Mouse (Mus musculus): ENCODE measurements around the gene Hsd11b1.
"Not testable (repeated sequence)": the region's sequence is repeated elsewhere in the genome, so short reads cannot be mapped to it uniquely, and the experiment has no call there.

Gene Hsd11b1

DNA sequence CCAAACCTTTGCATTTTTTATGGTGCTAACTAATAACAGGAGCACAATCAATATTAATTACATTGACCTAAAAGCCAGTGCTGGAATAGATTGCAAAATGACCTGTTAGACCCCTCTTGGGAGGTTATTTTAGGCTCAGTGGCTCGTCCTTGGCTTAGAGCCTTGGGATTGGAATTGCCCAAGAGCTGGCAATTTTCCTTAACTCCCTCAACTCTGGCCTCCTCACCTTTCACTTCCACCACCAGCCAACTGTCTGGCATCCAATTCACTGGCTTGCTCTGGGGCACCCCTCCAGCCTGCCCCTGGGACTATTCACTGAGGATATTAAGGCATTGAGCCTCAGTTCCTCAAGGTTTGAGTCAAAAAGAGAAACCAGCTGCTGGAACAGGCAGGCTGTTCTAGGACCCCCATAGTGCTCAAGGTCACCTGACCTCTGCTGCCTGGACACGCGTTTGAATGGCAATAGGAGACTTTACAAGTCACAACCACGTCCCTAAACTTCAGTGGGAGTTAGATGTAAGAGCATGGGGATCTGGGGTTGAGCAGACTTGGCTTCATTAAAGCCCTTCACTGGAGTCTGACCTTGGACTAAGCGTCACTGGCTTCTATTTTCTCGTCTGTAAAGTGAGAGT lies 14.7 kb upstream of the Hsd11b1 start:
- DNase-seq: peak; percentile 47

DNA sequence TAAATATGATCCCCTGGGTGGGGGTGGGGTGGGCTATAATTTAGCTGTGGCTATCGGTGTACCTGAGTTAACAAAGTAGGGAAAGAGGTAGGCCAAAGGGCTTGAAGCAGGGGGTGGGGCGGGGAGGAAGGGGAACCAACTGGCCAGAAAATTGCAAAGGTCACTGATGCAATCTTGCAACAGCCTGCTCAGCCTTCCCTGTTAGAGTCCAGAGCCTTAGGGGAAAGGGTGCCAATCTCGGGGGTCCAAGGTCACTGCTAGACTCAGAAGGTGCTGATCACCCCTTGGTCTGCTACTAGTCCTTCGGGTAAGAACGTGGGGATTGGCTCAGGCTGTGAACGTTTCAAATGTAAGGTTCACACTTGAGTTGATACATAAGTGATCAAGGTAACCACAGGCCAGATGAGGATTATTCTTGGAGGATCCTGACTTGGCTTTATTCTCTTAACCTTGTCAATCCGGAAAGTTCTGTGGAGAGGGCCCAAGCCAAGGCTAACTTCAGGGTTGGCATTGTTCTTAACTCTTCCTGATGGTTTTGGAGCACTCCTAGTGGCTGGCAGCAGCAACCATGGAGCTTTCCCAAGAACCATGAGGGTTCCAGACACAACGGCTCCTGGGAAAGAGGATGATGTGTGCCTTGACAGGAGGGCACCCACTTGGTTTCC lies 10.7 kb upstream of the Hsd11b1 start:
- peak; percentile 69 for DNase-seq

DNA sequence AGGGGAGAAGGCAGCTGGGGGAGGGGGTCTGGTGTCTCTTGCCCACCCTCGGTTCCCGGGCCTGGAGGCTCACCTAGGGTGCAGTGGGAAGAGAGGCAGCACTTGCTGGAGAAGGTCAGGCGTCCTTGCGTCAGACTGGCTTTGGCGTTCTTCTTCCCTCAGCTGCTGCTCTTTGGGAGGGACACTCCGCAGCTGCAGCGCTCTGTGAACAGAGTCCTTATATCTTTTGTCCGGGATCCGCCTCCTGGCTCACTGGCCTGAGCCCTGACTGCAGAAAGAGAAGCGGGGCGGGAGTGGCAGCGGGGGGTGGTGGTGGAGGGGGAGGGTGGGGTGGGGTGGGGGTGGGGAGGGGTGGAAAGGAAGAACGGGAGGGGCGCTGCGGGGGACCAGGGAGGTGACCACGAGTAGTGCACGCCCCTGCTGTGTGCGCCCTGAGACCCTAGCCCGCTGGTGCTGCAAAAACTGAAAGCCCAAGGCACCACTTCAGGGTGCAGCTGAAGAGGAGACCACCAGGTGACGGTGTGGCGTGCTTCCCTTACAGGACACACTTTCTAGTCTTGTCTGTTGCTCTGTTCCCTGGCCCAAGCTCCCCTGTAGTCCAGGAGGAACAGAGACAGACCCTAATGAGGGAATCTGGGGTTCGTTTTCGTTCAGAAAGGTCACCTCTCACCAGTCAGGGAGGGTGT lies 9.2 kb upstream of the Hsd11b1 start, which contains the start of gene G0s2:
Gene G0s2 (minus strand): TSS at position 302 of the 686 bp plus-strand sequence.
- peak; percentile 79 for DNase-seq

DNA sequence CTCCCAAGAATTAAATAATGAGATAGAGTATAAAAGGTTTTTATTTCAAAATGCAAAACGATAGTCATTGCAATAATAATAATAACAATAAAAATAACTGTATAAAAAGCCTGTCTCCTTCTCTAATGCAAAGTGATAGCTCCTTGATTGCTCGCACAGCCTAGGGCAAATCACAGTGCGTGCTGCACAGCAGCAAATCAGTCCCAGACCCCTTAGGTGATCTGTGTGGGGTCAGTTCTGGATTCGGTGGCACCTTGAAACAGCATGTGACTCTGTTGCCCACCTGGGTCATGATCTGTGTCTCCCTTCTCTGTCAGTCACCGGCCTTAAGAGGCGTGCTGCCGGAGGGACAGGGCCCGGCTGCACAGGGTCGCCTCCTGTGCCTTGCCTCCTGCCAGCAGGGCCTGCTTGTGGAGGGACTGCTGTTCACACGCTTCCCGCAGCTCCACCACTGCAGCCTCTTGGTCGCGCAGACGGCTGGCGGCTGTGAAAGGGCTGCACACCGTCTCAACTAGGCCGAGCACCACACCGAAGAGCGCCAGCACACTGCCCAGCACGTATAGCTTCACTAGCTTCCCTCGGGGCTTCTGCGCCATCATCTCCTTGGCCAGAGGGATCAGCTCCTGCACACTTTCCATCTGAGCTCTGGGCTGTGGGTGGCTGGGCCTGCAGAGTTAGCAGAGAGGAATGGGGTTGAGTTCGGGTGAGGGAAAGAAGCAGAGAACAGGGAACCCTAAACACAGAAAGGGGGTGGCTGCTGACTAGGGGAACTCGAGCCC lies 8.5 kb upstream of the Hsd11b1 start:
- peak; percentile 29 for DNase-seq

DNA sequence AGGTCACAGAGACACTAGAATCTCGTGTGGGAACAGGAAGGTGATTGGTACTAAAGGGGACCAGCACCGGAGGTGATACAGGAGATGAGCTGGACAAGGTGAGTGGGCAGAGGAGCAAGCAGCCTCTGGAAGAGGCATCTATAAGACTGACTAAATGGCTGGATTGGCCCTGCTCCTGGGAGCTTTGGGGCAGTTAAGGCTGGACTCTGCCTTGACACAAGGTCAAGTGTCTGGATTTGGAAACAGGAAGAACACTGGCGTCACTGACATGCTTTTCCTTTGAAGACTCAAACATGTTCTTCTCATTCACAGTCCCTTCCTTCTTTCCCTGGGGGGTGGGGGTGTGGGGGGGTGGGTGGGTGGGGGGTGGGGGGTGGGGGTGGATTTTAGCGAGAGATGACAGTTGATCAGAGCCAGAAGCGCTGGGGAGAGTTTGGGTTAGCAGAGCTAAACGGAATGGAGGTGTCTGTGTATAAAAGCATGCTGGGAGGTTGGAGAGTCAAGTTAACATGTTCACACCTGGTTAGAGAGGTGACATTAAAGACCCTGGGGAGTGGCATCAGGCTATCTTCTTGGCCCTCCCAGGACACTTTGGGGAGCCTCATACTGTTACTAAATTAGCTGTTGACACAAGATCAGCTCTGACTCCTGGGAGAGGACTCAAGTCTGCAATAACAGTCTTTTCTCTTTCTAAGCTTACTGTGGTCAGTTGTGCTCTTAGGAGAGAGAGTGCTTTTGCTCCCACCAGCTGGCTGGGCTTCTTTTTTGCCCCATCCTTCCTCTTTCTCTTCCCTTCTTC lies 7.3 kb upstream of the Hsd11b1 start:
- no peak for DNase-seq

DNA sequence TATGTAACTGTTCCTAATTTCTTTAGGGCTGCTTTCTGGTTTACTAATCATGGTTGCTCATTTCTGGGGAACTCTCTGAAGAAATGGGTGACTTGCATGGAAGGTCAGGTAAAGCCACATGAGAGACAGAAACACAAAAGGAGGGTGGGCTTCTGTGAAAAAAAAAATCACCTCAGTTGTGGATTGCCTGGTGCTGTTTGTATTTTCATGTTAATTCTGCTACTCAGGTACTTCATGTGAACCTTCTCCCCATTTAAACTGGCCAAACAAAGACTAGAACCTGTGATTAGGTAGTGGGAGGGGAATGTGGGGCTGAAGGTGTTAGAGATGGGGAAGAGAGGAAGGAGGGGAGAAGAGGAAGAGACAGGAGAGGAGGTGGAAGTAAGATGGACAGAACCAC lies 1.9 kb upstream of the Hsd11b1 start:
- no peak for DNase-seq

DNA sequence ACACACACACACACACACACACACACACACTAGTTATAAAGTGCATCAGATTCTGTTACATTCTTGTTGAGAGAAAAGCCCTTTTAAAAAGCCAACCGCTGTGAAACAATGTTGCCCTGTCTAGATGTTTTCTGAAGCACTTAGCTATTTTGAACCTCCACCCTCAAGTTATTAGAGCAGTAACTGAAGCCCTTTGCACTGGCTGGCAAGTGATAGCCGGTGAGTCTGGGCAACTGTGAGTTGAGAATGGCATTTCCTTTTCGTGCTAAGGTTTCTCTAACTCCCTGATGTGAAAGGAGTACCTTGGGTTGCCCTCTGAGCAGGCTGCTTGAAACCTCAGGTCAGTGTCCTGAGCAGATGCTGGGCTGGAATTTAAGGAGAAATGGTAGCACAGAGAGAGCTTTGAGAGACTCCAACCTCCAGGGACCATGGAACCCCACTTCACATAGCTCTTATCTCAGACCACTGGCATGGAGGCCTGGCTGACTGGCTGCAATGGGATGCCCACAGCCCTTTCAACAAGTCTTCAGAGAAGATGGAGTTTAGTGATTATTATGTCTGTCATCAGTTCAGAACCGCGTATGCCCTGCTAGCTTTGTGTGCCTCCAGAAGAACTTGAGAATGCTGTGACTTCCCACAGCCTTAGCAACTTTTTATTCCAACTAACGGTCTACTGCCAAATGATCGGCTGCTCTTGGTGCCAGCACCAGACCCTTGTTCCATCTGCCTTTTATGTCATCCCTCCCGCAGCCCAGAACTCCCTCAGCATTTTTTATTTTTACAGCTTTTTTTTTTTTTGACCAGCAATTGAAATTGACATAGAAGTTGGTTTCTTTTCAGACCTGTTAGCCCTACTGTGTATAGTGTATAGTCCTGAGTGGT lies 608 bp downstream of the Hsd11b1 start:
- no peak for DNase-seq

DNA sequence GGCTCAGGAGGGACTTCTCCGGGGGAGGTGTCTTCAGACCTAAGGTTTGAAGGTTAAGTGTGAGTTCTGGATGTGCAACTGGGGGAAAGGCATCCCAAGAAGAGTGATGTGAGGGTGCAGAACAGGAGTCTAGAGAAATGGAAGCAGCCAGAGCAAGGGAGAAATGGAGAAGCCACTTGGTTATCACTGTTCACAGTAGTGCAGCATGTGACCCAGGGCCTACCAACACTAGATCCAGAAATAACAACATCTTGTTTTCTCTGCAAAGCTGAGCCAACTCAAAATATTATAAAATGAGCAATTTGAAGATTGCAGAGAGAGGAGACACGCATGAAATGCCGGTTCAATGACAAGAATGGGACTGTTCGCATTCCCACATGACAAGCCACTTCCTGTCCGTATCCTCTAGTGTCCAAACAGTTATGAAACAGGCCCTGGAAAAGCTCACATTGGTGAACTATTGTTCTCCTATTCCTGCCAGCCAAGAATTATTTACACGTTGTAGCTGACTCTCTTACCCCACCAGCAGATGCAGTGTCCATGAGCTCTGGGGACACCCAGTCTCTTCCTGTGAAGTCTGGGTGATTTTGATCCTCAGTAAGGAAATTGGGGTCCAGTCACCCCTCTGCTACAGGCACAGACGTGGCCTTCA lies 1.9 kb downstream of the Hsd11b1 start:
- peak; percentile 64 for DNase-seq

DNA sequence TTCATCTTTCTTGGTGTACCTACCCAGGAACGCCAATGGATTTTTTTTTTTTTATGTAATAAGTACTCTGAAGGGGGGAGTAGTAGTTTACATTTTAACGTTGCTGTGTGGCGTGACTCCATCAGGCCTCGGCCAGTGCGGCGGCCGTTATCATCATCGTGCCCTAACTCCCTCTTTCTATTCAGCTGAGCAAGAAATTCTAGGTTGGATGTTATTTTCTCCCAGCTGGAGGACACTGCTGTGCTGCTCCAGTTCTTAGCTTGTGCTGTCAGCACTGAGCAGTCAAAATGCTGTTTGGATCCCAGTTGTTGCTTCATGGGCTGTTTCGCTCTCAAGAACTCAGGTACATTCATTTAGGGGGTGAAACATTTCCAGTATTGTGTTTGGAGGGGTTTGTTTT lies 4.3 kb downstream of the Hsd11b1 start:
- DNase-seq: no peak

DNA sequence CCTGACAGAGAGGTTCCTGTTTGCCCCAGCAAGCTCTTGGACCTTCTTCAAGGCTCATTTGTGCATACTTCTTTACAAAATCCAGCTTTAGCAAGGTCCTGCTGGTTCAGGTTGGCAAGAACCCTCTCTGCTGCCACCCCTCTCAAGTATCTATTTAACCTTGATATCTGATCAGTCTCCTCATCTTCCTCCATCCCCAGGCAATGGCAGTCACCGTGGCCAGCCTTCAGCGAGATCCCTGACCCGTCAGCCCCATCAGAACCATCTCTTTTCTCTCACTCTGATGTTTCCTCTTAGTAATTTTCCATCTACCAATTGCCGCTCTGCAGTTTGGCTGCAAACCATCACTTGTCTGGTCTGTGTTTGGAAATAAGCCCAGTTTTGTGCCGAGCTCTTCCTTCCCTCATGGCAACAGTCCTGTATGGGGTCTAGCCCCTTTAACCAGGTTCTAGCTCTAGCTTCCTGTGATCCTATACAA lies 7.2 kb downstream of the Hsd11b1 start:
- no peak for DNase-seq

DNA sequence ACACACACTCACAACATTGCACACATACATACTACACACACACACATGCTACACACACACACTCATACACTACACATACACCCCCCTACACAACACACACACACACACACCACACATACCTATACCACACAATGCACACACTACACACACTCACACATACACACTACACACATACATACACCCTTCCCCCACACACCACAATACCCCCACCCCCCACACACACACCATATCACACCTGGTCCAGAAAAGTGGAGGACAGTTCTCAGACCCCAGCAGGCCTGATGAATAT lies 7.6 kb downstream of the Hsd11b1 start:
- no peak for DNase-seq

DNA sequence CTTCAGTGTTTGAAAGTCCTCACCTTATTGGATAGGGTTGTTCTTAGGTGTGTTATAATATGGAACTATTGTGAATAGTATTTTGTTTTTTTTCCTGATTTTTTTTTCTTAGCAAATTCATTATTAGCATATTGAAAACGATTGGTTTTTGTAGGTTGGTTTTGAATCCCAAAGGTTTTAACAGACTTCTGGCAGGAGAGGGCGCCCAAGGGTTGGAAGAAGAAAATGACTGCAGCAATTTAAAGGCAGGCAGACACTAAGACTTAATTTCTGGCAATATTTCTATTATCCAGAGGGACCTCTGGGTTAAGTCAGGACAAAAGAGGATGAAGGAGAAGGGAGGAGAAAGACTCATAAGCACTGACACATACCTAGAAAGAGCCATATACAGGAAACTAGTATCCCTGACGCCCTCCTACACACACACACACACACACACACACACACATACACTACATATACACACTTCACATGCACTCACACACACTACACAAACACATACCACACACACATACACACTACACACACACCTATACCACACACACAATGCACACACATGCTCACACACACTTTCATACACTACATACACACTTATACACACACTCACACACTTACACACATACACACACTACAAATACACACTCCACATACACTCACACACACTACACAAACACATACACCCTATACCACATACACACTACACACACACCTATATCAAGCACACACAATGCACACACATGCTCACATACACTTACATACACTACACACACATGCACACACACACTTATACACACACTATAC lies 8.2 kb downstream of the Hsd11b1 start:
- peak; percentile 53 for DNase-seq

DNA sequence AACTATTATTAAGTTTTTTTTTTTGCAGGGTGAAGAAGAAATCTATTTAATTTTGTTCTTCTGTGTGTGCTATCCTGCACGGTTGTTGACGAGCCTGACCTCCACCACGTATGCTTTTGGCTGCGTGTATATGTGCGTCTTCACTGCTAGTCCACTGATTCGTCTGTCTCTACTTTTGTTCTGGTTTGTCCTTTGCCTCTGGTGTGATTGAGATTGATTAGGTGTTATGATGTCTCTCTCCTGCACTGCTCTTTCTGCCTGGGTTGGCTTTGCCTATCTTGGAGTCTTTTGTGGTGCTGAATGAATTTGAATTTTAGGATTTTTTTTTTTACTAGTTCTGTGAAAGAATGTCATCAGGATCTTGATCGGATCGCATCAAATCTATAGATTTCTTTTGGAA lies 8.8 kb downstream of the Hsd11b1 start:
- no peak for DNase-seq

DNA sequence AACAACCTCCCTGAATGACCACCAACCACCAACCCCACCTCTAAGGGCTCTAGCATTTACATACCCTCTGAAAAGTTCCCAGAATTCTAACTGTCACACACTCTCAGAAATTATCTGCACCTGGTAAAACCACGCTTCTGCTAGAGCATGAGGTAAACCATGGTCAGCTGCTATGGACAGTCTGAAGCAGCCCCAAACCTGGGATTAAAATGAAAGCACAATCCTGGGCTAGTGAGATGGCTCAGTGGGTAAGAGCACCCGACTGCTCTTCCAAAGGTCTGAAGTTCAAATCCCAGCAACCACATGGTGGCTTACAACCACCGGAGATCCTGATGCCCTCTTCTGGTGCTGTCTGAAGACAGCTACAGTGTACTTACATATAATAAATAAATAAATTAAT lies 10.0 kb downstream of the Hsd11b1 start:
- DNase-seq: not testable (repeated sequence)

DNA sequence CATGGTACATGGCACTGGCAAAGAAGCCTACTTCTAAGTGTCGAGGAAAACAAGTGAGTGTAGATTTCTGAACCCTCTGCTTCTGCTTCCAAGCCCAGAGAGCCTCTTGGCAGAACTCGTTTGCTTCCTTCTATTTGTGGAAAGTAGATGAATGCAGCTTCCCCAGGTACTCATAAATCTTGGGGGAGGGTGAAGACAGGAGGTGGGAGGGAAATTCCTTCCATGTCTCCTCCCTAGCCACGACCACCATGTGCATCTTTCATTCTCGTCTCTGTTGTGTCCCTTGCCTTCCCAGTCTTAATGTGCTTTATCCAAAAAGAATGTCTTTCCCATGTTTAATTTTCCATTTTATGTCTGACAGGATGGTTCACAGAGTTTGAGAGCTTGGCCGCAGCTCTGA lies 11.3 kb downstream of the Hsd11b1 start:
- DNase-seq: no peak

DNA sequence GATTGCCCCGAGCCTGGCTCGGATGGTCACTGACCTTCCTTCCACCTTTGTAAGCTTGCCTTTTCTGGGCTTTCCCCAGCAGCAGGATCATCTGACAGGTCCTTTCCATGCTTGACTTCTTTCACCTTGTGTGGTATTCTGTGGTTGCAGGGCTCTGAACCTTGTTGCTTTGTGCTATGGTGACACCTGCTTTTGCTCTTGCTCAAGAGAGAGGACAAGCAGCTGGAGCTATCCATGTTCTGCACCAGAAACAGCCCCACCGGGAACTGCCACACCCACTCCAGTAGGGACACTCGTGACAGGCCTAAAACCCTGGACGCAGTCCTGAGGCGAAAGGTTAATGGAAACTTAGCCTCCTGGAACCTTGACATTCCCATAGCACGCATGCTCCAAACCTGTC lies 12.5 kb downstream of the Hsd11b1 start:
- DNase-seq: peak; percentile 70

DNA sequence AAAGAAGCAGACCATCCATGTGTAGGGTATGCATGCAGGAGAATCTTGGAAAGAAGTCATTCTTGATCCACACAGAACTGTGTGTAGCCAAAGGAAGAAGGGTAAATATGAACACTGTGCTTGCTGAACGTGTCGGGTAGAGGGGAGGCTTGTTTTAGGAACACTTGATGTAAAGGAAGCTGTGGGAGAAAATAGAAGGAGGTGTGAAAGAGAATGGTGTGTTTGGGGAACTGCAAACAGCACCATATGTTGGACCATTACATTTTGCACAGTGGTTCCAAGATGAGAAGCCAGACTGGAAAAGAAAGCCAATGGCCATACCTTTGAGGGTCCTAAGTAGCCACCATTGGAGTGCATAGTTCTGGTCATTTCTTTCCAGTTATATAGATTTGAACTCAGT lies 13.8 kb downstream of the Hsd11b1 start:
- no peak for DNase-seq

DNA sequence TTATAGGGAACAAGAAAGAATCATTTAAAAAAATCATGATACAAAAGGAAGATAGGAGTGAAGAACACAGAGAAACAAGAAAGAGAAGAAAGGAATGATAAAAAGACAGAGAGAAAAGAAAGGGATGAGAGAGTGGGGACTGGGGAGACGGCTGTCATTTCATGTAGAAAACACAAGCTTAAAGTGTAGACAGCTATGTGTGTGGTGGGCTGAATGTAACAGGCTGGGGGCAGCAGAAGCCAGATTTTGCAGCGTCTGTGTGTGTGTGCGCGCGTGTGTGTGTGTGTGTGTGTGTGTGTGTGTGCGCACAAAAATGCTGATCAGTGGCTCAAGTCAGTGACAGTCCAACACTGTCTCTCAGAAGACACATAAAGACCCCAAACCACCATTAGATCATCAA lies 19.6 kb downstream of the Hsd11b1 start:
- DNase-seq: no peak

DNA sequence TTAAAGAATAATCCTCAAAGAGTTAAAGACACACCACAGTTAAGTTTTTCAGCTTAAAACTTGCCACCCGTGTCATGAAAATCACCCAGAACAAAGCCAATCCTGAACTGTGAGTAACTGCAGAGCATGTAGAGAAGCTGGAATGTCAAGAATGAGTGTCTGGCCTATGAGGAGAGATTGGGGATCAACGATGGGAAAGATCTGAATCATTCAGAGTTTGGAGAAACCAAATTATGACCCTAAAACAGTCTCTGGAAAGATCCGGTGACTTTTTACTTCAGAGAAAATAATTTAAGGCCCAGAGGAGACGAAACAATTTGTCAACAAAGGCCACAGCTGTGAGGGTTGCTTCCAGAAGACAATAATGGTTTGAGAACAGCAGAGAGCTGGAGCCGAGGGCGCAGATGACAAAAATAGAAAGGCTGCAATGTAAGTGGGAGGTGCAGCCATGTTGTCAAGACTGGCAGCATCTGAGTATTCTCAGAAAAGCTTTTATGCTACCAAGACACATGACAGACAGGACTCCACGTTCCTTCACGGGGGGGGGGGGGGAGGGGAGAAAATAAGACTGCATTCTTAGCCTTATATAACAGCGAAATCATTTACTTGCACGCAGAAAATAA lies 20.2 kb downstream of the Hsd11b1 start:
- DNase-seq: no peak

DNA sequence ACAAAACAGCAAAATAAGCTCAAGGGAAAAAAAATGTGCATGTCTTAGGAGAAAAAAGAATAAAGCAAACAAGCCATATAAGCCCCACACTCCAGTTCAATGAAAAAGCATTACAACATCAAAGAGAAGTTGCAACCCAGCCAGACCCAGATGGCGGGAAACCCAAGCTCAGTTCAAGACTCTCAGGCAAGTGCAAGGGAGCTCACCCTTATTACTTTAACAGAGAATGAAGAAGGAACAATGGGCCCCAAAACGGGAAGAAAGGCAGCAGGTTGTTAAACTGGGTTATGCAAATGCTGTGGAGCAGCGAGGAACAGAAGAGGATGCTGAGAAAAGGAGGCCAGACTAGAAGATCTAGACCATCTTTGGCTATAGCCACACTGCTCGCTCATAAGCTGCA lies 21.0 kb downstream of the Hsd11b1 start:
- DNase-seq: no peak

Data from kidney, adult 11 months (tissue).